Mouse (Mus musculus): ENCODE results near the gene Dytn.

The Dytn gene

DNA sequence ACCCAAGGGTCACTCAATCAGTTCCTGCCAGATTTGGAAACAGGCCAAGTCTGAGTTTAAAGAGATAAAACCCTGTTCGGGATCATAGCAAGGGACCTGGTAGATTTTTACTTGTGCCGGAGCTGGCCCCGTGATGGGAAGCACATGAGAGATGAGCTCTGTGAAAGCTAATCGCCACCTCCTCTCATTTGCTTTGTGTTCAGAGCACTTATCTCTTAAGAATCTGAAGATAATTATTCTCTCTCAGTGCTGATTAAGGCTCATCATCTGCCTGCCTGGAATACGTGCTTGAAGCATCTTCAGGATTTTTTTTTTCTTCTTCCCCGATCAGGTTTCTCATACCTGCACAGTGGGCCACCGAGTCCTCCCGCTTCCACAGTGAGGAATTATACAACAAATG, 107.6 kb downstream of the Dytn start:
- DNase-seq (ENCODE audit: low read depth, low spot score) = peak; percentile 47

DNA sequence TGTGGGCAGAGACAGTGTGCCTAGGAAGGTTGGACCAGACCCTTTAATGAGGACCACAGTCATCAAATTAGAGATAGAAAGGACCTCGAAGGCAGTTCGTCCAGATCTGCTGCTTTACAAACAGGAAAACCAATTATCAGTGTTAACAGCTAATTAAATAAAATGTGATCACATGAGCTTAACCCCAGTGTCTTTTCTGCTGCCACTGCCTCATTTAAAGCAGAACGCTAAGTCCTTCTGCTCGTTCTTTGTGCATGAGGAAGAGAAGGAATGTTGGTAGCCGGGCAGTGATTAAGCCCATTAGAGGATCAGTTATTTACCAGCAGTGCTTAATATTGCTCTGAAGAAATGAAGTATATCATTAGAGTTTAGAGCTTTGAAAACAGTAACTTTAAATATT, 109.9 kb downstream of the Dytn start:
- no peak for DNase-seq (ENCODE audit: low read depth, low spot score)

DNA sequence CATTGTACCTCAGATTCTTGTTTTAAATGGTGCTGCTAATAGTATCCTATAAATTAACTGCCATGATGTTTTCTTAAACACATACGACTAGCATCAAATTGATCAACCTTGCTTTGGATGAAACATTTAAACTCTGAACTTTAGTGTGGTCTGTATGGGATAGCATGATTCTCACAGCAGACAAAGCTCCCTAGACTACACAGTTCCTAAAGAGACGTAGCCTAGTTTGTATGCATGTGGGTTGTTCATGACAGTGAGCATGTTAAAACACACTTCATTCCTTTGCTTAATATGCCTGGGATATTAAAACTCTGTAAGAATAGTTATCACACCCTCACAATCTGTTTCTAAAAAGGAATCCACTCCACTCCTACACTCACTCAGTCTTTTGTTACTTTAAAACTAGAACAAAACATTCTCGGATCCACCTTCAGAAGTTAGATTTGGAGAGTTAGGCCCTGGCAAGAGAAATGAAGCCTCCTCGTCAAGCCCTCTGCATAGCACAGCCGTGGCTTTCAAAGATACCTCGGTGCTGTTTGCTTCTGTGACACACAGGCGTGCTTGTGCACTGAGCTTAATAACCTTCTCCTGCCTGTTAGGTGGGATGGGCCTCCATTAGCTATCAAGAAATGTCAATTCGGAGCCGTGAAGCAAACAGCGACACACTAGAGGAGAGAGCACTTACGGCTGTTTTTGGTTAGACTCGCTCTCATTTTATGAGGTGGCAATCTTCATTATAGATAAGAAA, 112.7 kb downstream of the Dytn start:
- peak; percentile 73 for DNase-seq (ENCODE audit: low read depth, low spot score)

DNA sequence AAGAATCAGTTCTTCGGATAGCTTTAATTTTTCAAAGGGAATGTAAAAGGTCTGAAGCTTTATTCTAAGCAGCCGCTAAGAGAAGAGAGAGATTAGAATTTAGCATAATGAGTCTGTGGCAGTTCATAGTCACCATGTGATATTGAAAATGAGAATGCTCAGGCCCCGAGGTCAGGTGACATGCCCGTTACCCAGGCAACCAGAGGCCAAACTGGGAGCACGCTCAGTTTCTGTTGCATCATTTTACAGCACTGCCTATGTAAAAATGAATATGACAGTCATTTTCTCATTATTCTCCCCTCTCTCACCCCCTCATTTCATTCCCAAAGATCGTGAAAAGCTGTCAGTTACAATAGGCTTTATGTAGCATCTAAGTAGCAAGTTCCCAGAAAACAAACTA, 113.3 kb downstream of the Dytn start:
- DNase-seq (ENCODE audit: low read depth, low spot score) = peak; percentile 66

All from brain, adult 2 months (tissue).